Mouse (Mus musculus) MEL (cell line): Measurements from ENCODE around the gene Nkx2-1. TPM values are rescaled to one million over a fixed set of nuclear protein-coding genes. Genes with fewer than 3 reads are reported as not detected.

Experiments used
- DNase-seq: peaks from one replicate; pipeline ENCODE4 v3.0.0; 2011; ENCODE audit warnings: low read depth, low spot score
- H3K27ac ChIP-seq: 2 replicates; pipeline ENCODE4 v1.5.1; 2012; ENCODE audit warnings: low read depth, mild to moderate bottlenecking, control low read depth, low read length, moderate library complexity; ENCODE audit not compliant: control insufficient read depth
- H3K27me3 ChIP-seq, 2 experiments: fragments of 150-350 bp in 1 of 2; sonication (generic) in 1 of 2; 2 replicates each; pipeline ENCODE4 v1.6.1; 2012; ENCODE audit warnings: low read length in 2 of 2, mild to moderate bottlenecking in 2 of 2, improper control_type of control experiment in 1 of 2, moderate library complexity in 1 of 2; ENCODE audit not compliant: insufficient read depth in 2 of 2, control insufficient read depth in 1 of 2
- H3K36me3 ChIP-seq, 2 experiments: 2 replicates each; pipeline ENCODE4 v1.6.1; 2012 to 2014; ENCODE audit warnings: low read length in 2 of 2, improper control_type of control experiment in 1 of 2, inconsistent platforms in 1 of 2, mild to moderate bottlenecking in 1 of 2; ENCODE audit not compliant: insufficient read depth in 2 of 2, control insufficient read depth in 1 of 2
- H3K4me1 ChIP-seq, 2 experiments: fragments of 150-350 bp in 1 of 2; sonication (generic) in 1 of 2; 2 replicates each; pipeline ENCODE4 v1.6.1; 2012; ENCODE audit warnings: low read length in 2 of 2, improper control_type of control experiment in 1 of 2, mild to moderate bottlenecking in 1 of 2; ENCODE audit not compliant: insufficient read depth in 2 of 2, control insufficient read depth in 1 of 2
- H3K4me3 ChIP-seq, 2 experiments: fragments of 150-350 bp in 1 of 2; sonication (generic) in 1 of 2; 2 replicates each; pipeline ENCODE4 v1.5.1; 2012; ENCODE audit warnings: low read depth in 2 of 2, low read length in 2 of 2, mild to moderate bottlenecking in 2 of 2, moderate library complexity in 2 of 2, control low read depth in 1 of 2, improper control_type of control experiment in 1 of 2; ENCODE audit not compliant: control insufficient read depth in 1 of 2, insufficient read depth in 1 of 2
- H3K79me2 ChIP-seq: 2 replicates; pipeline ENCODE4 v1.6.1; 2012; ENCODE audit warnings: mild to moderate bottlenecking, low read length, moderate library complexity; ENCODE audit not compliant: control insufficient read depth, poor library complexity, insufficient read depth
- H3K9ac ChIP-seq: 2 replicates; pipeline ENCODE4 v1.6.1; 2012; ENCODE audit warnings: low read depth, mild to moderate bottlenecking, control low read depth, low read length, moderate library complexity; ENCODE audit not compliant: control insufficient read depth, poor library complexity, severe bottlenecking
- H3K9me3 ChIP-seq: fragments of 150-350 bp; sonication (generic); replicated peaks from 2 replicates; pipeline ENCODE4 v1.6.1; 2012; ENCODE audit warnings: mild to moderate bottlenecking, low read length, improper control_type of control experiment, moderate library complexity; ENCODE audit not compliant: insufficient read depth
- BHLHE40 ChIP-seq: IDR thresholded peaks from 2 replicates; pipeline ENCODE4 v1.6.1; 2012; ENCODE audit warnings: low read depth, mild to moderate bottlenecking, inconsistent platforms, low read length, improper control_type of control experiment, borderline replicate concordance
- CHD1 ChIP-seq: IDR thresholded peaks from 2 replicates; pipeline ENCODE4 v1.6.1; 2012; ENCODE audit warnings: low read depth, mild to moderate bottlenecking, inconsistent platforms, low read length, improper control_type of control experiment
- CHD2 ChIP-seq: IDR thresholded peaks from 2 replicates; pipeline ENCODE4 v1.6.1; 2011; ENCODE audit warnings: low read length, improper control_type of control experiment
- CTCF ChIP-seq, 3 experiments: IDR thresholded peaks in 2 of 3; conservative IDR thresholded peaks in 1 of 3; 2 replicates each; pipeline ENCODE4 v1.5.1; 2011 to 2012; ENCODE audit warnings: low read length in 3 of 3, low read depth in 2 of 3, mild to moderate bottlenecking in 2 of 3, improper control_type of control experiment in 1 of 3, inconsistent platforms in 1 of 3, mixed read lengths in 1 of 3, moderate library complexity in 1 of 3; ENCODE audit not compliant: control insufficient read depth in 1 of 3, insufficient read depth in 1 of 3, poor library complexity in 1 of 3, severe bottlenecking in 1 of 3
- E2F4 ChIP-seq: IDR thresholded peaks from 2 replicates; pipeline ENCODE4 v1.6.1; 2011; ENCODE audit warnings: low read depth, low read length, improper control_type of control experiment, borderline replicate concordance
- ELF1 ChIP-seq: IDR thresholded peaks from 2 replicates; pipeline ENCODE4 v1.6.1; 2014; ENCODE audit warnings: low read depth, mild to moderate bottlenecking, inconsistent platforms, low read length, improper control_type of control experiment, moderate library complexity
- EP300 ChIP-seq, 2 experiments: IDR thresholded peaks; 2 replicates each; pipeline ENCODE4 v1.6.1; 2011; ENCODE audit warnings: improper control_type of control experiment in 2 of 2, low read length in 2 of 2, low read depth in 1 of 2, mild to moderate bottlenecking in 1 of 2
- GABPA ChIP-seq: IDR thresholded peaks from 2 replicates; pipeline ENCODE4 v1.6.1; 2012; ENCODE audit warnings: low read depth, mild to moderate bottlenecking, inconsistent platforms, low read length, improper control_type of control experiment, moderate library complexity
- GATA1 ChIP-seq: IDR thresholded peaks from 2 replicates; pipeline ENCODE4 v1.6.1; 2011; ENCODE audit warnings: low read depth, low read length, improper control_type of control experiment
- JUND ChIP-seq: IDR thresholded peaks from 2 replicates; pipeline ENCODE4 v1.6.1; 2011; ENCODE audit warnings: low read depth, mild to moderate bottlenecking, improper control_type of control experiment, low read length
- KAT2A ChIP-seq: conservative IDR thresholded peaks from 2 replicates; pipeline ENCODE4 v1.6.1; 2012; ENCODE audit warnings: low read depth, low read length, improper control_type of control experiment, inconsistent platforms
- MAFK ChIP-seq: IDR thresholded peaks from 2 replicates; pipeline ENCODE4 v1.6.1; 2011; ENCODE audit warnings: low read depth, mild to moderate bottlenecking, low read length, improper control_type of control experiment, borderline replicate concordance
- MAX ChIP-seq: IDR thresholded peaks from 2 replicates; pipeline ENCODE4 v1.6.1; 2011; ENCODE audit warnings: low read length, improper control_type of control experiment
- MEF2A ChIP-seq: IDR thresholded peaks from 2 replicates; pipeline ENCODE4 v1.6.1; 2014; ENCODE audit warnings: low read depth, mild to moderate bottlenecking, inconsistent platforms, low read length, improper control_type of control experiment; ENCODE audit not compliant: poor library complexity, insufficient replicate concordance, severe bottlenecking; ENCODE audit errors: extremely low read depth
- MXI1 ChIP-seq: IDR thresholded peaks from 2 replicates; pipeline ENCODE4 v1.6.1; 2011; ENCODE audit warnings: mild to moderate bottlenecking, low read depth, low read length, improper control_type of control experiment
- NELFE ChIP-seq: IDR thresholded peaks from 2 replicates; pipeline ENCODE4 v1.6.1; 2011; ENCODE audit warnings: low read depth, low read length, improper control_type of control experiment
- NRF1 ChIP-seq: IDR thresholded peaks from 2 replicates; pipeline ENCODE4 v1.6.1; 2014; ENCODE audit warnings: low read depth, mild to moderate bottlenecking, inconsistent platforms, low read length, improper control_type of control experiment, moderate library complexity; ENCODE audit not compliant: poor library complexity, insufficient read depth, severe bottlenecking
- SIN3A ChIP-seq: IDR thresholded peaks from 2 replicates; pipeline ENCODE4 v1.6.1; 2012; ENCODE audit warnings: low read length, improper control_type of control experiment, inconsistent platforms
- TBP ChIP-seq: IDR thresholded peaks from 2 replicates; pipeline ENCODE4 v1.8.0; 2011; ENCODE audit warnings: low read depth, low read length, improper control_type of control experiment
- TCF12 ChIP-seq: IDR thresholded peaks from 2 replicates; pipeline ENCODE4 v1.6.1; 2014; ENCODE audit warnings: low read depth, mild to moderate bottlenecking, inconsistent platforms, low read length, improper control_type of control experiment, moderate library complexity
- UBTF ChIP-seq: IDR thresholded peaks from 2 replicates; pipeline ENCODE4 v1.6.1; 2012; ENCODE audit warnings: low read depth, mild to moderate bottlenecking, inconsistent platforms, low read length, improper control_type of control experiment, moderate library complexity, borderline replicate concordance; ENCODE audit not compliant: insufficient read depth
- ZC3H11A ChIP-seq: IDR thresholded peaks from 2 replicates; pipeline ENCODE4 v1.6.1; 2012; ENCODE audit warnings: low read depth, mild to moderate bottlenecking, inconsistent platforms, low read length, improper control_type of control experiment
- ZMIZ1 ChIP-seq: IDR thresholded peaks from 2 replicates; pipeline ENCODE4 v1.6.1; 2012; ENCODE audit warnings: low read depth, mild to moderate bottlenecking, inconsistent platforms, low read length, improper control_type of control experiment, moderate library complexity
- polyA plus RNA-seq, 2 experiments: library from polyadenylated mRNA; stranded (reverse) in 1 of 2; unstranded in 1 of 2; fragments of >175 nt in 1 of 2; fragments of >200 nt in 1 of 2; gene quantifications; 2 replicates each; pipeline versions ENCODE4 v1.2.1 to v1.2.4; 2012; ENCODE audit warnings: low replicate concordance in 2 of 2, low read depth in 1 of 2; ENCODE audit not compliant: insufficient read length in 2 of 2, insufficient read depth in 1 of 2, missing spikeins in 1 of 2
- total RNA-seq: library from RNA; depleted of rRNA; stranded (reverse); fragments of 300-350 nt; gene quantifications from 2 replicates; pipeline ENCODE4 v1.2.3, GENCODE M21; 2012

Gene Nkx2-1
- total and polyA plus RNA-seq, 3 experiments, result not detected

DNA sequence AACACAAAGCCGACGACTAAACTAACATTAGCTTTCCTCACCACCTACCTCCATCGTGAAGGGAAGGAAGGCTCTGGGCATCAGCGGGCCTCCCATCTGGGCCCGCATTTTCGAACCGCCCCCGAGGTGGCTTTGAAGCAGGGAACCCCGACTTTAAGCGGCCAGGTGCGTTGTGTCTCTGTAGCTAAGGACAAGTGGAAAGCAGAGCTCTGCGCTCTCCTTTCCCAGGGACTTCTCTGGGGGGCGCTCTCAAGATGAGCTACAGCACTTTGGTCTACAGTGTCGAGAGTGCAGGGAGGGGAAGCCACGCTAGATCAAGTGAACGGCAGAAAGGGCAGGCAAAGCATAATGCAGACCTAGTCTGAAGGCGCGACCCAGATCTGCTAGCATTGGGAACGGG lies 634 bp upstream of the Nkx2-1 start:
- Histone ChIP-seq H3K27ac (no peak overlapping the region), H3K79me2 (no peaks in the 10 kb centered on the region), H3K9me3 (no peaks in the 10 kb centered on the region), H3K4me1 (no peaks in the 10 kb centered on the region), H3K36me3 (no peaks in the 10 kb centered on the region), H3K9ac (no peak overlapping the region), H3K4me3 (no peak overlapping the region), H3K27me3 (no peaks in the 10 kb centered on the region)
- DNase-seq, result no peak
- no peak for TF ChIP-seq CHD1
- TF ChIP-seq ELF1, result no peak
- TF ChIP-seq TCF12, result no peak
- no peak for TF ChIP-seq ZC3H11A

DNA sequence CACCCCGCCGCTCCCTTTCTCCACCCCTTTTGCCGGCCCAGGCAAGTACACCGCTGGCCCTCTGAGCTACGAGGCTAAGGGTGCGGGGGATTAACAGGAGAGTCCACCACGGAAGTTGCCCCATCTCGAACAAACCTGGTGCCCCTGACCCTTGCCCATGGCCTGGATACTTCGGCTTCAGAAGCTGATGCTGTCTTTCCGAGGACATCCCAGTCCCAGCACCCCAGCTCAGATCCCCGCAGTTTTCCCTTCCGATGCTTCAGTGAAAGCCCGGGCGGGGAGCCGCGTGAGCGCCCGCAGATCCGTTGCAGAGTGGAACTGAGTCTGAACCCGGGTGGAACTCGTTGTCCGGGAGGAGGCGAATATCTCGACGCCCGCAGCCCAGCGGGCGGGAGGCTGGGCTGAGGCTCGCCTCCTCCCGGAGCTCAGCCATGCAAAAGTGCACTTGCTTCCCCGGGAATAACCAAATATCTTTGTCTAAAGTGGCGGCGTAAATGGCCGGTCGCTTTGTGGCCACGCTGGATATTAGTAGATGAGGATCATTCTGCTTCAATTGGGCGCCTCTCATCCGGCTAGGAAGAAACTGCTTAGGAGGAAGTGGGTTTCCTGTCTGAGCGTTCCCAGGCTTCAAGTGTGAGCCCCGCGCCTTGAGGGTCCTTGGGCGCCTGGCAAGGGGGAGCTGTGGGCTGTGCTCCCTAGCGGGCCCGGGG lies 379 bp downstream of the Nkx2-1 start:
- no peak for TF ChIP-seq ELF1
- no peak for TF ChIP-seq ZMIZ1
- no peak for TF ChIP-seq JUND
- no peak for TF ChIP-seq EP300 (IDR thresholded peaks at IDR 0.05; ENCODE audit: low read depth in 1 of 2, low read length in 2 of 2)
- TF ChIP-seq UBTF, result no peak
- TF ChIP-seq MAFK, result no peak
- no peak for TF ChIP-seq MEF2A
- no peak for TF ChIP-seq CTCF (IDR thresholded peaks at IDR 0.05 in 2 of 3, conservative IDR thresholded peaks at IDR 0.05 in 1 of 3; ENCODE audit: control insufficient read depth in 1 of 3, insufficient read depth in 1 of 3, low read depth in 2 of 3, low read length in 3 of 3, poor library complexity in 1 of 3, severe bottlenecking in 1 of 3)
- no peak for TF ChIP-seq CHD1
- H3K27me3 ChIP-seq, result no peaks in the 10 kb centered on the region
- H3K36me3 ChIP-seq, result no peaks in the 10 kb centered on the region
- H3K79me2 ChIP-seq, result no peaks in the 10 kb centered on the region
- no peak overlapping the region for H3K9ac ChIP-seq
- no peak overlapping the region for H3K4me3 ChIP-seq
- no peaks in the 10 kb centered on the region for H3K4me1 ChIP-seq
- H3K27ac ChIP-seq, result no peak overlapping the region
- no peaks in the 10 kb centered on the region for H3K9me3 ChIP-seq
- DNase-seq, result no peak

DNA sequence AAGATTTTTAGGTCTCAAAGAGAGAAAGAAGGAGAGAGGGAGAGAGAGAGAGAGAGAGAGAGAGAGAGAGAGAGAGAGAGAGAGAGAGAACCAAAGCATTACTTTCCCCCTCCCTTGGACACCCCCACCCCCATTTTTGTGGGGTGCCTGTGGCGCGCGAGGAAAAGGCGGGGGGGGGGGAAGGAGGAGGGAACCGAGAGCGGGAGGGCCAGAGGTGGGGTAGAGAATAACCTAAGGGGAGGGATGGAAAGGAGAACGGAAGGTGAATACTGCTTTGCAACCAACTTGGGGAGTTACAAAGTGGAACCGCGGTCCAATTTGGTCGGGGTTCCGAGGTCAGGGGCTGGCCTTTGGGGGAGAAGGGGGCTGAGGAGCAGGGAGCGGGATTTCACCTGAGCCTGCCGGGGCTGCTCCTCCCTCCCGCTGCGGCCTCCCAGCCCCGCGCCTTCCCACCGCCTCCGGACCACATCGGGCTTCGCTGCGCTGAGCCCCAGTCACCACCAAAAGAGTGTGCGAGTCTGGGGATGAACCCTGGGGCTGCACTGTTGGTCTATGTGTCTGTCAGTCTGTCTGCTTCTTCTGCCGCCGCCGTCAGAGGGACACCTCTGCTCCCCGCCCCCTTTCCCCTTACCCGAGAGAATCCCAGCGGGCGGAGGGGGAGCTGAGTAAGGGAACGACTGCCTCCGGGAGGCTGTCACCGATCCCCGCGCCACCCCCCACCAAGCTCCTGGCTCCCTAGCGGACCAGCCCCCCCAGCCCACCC lies 1.1 kb downstream of the Nkx2-1 start:
- H3K27ac ChIP-seq, result no peak overlapping the region
- no peaks in the 10 kb centered on the region for H3K79me2 ChIP-seq
- DNase-seq, result no peak
- no peaks in the 10 kb centered on the region for H3K36me3 ChIP-seq
- no peaks in the 10 kb centered on the region for H3K9me3 ChIP-seq
- H3K9ac ChIP-seq, result no peak overlapping the region
- no peaks in the 10 kb centered on the region; a peak in 1 of 4 replicates for H3K27me3 ChIP-seq
- no peaks in the 10 kb centered on the region for H3K4me1 ChIP-seq
- H3K4me3 ChIP-seq, result no peak overlapping the region
- TF ChIP-seq ELF1 (no peak), CHD1 (no peak), MAX (no peak), GATA1 (no peak), KAT2A (no peak), BHLHE40 (no peak), NELFE (no peak), NRF1 (no peak), TBP (no peak), CHD2 (no peak), GABPA (no peak), E2F4 (no peak), MEF2A (no peak), MXI1 (no peak), SIN3A (no peak), ZC3H11A (no peak)
